Mouse (Mus musculus): ENCODE measurements around the gene Plk5.

The Plk5 gene

DNA sequence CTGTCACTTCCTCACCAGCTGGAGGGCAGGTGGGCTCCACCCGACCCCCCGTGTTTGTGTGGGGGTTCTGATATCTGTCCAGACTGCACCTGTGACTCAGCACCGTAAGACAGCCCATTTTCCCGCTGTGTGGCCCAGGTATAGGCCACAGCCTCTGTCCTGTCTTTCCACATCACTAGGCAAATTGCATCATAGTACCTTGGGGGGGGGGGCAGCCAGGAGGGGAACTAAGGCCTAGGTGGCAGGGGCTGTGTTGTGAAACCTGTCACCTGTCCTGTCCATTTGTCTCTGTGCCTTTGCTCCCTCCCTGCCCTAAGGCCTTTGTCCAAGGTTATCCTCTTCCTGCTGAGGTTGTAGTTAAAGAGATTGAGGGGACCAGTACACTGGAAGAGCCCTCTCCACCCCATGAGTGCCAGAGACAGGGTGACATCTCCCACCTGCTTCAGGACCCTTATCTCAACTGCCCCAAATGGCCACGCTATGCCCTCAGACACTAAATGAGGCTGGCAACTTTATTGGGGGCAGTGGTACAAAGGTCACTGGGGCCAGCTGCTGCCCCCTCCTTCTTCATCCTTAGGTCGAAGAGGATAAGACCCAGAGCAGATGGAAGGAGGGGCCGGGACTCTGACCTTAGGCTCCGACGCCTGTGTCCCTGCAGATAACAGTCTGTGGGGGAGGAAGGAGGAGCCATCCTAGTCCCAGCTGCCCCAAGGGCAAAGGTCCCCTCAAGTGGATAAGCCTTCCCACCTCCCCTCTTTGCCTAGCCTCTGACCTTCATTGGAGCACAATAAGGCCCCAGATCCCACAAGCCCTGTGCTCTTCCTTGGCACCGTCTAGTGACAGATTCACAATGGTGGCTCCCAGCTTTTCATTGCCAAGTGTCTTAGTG lies 24.4 kb upstream of the Plk5 start:
- DNase-seq = peak; percentile 79

DNA sequence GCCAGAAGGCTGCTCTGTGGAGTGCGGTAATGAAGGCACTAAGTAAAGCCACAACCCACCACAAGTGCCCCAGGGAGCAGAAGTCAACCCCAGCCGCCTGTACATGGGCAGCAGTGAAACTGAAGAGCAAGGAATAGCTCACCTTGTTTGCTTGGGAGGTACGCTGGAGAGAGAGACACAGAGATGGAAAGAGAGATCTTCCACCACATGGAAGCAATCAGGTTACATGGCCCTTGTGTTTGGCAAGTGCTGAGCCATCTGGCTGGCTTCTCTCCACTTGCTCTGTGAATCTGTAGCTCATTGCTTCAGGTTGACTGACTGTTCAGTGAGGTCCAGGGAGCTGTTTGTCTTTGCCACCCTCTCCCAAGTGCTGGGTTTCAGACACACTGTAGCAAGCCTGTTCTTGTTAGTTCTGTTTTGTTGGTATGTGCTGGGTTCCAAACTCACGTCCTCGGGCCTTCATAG lies 23.7 kb upstream of the Plk5 start:
- peak; percentile 81 for DNase-seq

DNA sequence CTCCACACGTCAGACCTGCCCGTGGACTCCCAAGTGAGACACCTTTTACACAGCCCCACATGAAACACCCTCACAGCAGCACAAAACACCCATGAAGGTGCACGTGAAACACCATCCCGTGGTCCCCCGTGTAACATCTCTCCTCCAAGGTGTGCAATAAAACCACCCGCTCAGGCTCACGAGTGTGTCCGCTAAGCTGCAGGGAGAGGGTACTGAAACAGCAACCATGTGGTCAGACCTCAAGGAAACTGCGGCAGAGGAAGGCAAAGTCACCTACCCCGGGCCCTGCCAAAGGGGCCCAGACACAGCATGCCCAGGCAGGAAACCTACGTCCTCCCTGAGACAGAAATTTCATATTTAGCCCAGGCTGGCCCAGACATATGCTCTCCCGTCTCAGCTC lies 20.0 kb upstream of the Plk5 start:
- DNase-seq = no peak

DNA sequence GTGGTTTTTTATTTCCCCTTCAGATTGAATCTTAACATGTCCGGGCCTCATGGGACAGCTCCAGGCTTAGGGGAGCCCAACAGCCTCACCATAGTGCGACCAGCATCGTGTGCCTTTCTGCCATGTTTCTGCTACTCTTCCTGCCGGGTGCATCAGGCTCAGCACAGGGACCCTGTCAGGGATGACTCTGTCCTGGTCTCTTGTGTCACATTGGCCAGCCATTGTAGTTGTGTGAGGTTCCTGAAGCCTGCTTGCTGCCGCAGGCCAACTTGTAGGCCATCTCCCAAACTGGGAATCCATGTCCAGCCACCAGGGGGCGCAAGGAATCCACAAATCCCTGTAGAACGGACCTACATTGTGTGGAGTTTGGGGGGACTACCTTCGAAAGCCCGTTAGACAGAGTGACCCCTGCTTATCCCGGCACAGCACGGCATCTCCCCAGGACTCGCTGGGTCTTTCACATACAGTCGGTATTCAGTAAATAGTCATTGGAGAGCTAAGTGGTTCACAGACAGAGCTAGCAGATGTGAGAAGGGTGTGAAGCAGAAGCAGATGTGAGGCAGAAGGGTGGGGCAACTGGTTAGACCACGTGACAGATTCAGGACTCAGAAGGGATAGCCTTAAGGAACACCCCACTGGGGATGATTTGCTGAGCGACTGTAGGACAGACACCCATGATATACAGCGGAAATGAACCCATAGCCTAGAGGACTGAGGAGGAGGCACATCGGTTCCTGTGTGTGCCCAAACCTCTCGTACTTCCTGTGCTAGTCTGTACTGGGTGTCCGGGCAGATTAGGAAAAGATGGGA lies 16.1 kb upstream of the Plk5 start:
- peak; percentile 81 for DNase-seq

DNA sequence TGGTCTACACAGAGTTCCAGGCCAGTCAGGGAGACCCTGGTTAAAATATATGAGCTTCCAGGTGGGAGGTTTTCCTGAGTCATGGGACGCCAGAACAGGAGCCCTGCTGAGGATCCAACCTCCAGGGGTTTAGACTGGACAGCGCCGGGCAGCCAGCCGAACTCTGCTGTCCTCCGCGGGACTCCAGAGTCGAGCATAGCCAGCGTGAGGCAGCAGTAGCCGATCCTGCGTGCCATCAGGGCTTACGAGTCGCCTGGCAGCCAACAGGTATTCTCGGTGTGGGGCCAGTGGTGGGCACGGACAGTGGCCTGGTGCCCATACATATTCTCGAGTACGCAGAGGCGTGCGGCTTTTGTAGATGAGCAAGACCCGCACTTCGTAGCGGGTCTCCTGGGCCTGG lies 15.2 kb upstream of the Plk5 start:
- no peak for DNase-seq

DNA sequence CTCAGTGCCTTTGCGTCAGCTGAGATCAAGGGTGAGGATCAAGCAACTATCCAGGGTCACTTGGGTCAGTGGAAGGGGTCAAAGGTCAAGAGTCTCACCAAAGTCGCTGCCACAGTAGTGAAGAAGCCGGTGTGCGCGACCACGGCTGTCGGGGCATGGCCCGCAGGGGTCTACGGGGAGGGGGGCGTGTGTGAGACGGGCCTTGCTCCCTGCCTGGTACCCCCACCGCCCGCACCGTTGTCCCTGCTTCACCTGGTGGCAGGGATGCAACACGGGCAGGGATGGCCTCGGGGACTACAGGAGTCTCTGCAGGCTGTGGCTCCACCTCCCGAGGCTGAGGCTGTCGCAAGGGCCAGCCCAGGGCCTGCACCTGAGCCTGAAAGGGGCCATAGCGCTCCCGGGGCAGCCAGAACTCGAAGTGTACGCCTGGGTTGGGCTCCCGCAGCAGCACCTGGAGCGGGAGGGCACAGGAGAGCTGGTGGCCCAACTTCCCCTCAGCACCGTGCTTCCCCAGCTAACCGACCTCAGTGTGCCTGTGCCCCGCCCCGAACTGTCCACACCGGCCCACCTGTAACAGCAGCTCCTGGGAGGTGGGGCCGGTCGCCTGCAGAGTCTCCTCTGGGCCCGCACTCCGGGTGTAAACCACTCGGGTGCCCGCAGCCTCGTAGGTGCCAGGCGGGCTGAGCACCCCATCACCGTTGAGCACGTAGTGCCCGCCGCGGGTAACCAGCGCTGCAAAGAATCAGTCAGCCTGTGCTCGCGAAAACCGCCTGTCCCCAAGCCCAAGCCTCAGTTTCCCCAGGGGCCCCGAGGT lies 14.6 kb upstream of the Plk5 start:
- DNase-seq = no peak

DNA sequence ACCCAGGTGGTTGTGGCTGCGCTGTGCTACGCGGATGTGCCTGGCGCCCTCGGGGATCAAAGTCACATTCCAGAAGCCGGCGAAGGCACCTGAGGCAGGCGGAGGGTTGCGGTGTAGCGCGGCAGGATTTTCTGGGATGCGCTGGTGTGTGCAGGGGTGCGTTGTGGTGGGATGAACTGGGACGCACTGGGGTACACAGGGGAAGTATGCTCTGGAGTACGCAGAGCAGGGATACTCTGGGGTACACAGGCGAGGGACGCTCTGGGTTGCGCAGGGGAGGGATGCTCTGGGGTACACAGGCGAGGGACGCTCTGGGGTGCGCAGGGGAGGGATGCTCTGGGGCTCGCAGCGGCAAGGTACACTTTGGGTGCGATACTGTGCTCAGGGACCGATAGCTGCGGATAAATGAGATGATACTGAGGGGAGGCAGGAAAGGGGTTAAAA lies 13.9 kb upstream of the Plk5 start:
- DNase-seq = no peak

DNA sequence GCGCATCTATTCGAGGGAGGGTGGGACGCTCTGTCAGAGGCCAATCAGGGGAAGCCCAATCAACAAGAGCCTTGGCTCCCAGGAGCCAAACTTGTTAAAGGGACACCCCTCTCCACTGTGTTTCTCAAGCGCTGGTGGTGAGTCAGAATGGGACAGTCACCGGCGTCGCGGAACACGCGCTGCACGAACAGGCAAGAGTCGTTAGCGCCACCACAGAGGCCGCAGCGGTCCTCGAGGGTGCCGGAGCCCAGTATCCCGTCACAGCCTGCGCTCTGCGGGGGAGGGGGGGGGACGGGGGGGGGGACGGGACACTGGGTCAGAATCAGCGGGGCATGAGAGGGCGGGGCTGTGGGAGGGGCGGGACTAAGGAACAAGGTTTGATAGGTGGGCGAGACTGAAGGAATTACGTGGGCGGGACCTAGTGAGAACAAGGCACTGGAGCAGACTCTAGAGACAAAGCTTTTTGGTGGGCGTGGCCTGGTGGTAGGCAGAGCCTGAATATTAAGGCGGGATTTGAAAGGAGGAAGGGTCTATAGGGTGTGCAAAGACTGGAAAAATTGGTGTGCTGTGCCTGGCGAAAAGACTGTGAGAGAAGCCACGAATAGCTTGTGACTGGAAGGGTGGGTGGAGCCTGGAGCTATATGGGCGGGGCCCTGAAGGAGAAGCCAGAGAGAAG lies 13.4 kb upstream of the Plk5 start:
- DNase-seq = no peak

DNA sequence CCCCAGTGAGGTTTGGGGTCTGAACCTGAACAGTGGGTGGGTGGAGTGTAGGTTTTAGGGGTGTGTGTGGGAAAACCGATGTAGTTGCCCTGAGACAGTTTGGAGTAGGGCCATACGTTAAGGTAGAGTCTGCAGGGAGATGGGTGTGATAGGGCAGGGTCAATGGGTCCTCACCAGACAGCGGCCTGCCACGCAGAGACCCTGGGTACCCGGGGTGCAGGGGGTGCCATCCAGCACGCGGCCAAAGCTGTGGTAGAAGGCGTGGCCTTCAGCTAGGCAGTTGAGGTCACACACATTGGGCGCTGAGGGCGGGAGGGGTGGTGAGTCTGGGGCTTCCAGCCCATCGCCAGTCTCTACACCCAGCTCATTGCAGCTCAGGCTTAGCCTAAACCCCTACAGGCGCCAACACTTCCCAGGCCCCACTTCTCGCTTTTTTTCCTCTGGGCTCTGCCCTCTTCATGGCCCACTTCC lies 12.8 kb upstream of the Plk5 start:
- no peak for DNase-seq

DNA sequence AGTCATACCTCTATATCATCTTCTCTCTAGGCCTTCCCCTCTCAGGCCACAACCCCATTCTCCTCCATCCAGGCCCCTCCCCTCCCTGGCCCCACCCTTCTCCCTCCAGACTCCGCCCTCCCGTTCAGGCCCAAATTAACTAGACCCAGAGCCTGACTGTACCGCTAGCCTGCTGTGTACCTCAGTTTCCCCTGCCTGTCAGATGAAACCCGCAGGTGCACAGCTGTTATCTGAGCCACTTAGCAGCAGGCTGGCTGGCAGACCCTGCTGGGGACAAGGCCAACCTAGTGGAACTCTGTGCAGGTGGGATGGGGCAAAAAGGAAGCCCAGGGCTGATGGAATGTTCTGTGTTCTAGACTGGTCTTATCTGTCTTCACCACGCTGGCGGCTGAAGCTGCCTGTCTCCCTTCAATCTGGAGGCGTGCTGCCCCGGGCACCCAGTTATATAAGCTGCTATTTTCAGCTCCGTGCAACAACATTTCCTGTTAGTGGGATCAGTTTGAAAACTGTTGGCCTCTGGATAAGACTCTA lies 12.1 kb upstream of the Plk5 start:
- DNase-seq = peak; percentile 19

DNA sequence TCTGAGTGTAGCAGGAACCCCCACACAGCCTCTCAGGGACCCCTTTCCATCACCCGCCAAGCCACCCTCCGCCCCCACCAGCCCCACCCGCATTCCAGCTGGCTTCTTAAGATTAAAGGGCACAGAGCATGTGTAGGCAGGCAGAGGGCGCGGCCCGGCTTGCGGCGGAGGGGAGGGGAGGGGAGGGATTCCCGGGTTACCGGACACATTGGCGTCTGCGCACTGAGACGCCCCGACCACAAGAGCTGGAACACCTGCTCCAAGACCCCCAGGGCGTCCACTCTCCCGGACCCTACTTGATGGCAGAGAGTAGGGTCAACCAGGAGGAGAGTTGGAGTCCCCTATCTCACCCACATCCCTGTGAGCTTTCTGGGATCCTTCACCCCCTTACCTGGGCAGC lies 11.1 kb upstream of the Plk5 start:
- DNase-seq = peak; percentile 24

DNA sequence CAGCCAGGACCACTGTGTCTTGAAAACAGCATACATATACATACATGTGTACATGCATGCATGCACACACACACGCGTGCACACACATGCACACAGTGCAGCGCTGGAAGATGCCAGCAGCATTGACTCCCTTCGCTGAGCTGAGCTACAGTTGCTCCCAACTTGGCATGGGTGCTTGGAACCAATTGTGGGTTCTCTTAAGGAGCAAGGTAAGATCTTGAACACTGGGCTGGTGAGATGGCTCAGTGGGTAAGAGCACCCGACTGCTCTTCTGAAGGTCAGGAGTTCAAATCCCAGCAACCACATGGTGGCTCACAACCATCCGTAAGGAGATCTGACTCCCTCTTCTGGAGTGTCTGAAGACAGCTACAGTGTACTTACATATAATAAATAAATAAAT lies 10.3 kb upstream of the Plk5 start:
- DNase-seq = peak; percentile 20

DNA sequence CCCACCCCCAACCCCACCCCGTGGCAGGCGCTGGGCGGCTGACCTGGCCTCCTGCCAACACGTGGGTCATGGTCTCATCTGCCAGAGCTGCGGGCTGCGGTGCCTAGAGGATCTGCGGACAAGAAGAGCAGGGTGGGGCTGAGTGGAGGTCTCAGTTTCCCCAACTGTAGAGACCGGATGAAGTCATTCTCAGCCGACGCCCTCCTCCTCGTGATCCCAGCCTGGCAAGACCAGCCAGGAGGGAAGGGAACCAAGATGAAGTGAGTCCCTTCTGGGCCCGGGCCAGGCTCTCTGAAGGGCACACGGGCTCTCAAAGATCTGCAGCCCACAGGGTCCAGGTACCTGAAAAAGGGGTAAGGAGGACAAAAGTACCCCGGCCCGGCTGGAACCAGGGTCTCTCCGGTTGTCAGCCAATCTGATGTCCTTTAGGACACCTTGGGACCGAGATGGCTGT lies 8.7 kb upstream of the Plk5 start:
- peak; percentile 45 for DNase-seq

DNA sequence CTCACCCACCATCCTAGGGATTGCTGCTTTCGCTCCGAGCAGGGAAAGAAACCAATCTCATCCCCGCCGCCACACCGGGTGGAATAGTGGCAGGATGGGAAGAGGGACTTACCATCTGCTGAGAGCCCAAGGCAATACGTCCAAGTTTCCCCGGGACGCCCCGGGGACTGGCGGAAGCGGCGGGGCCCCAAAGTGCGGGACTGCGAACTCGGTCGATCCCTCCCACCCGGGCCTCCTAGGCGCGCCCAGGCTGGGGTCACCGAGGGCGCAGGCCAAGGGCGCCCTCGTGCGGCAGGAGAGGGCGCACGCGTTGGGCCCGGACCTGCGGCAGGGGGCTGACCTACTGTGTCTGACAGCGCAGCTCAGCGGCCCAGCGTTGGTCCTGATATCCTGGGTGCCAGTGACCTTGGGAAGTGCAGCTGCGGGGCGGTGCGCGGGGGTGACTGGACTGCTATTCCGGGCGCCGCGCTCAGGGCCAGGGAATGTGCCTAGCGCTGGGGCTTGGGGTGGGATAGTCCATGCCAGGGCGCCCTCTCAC lies 7.9 kb upstream of the Plk5 start, which contains the start of gene Adamtsl5:
Adamtsl5 (minus strand) TSS at position 169 of the 538 bp plus-strand sequence.
- DNase-seq = peak; percentile 64

DNA sequence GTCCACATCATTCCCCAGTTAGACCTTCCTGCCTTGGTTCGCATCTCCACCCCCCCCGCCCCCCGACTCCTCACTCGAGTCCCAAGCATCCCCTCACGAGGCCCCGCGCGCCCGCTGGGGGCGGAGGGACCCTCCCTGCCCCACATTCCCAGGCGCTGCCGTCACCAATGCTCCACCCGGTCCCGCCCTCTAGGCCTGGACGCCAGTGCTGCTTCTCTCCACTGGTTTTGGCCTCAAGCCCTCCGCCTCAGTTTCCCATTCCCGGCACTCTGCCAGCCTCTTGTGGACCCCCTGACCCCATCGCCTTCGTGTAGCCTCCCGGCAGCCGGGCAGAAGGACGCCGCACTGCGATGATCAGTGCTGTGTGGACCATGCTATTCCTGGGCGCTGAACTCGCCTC lies 7.3 kb upstream of the Plk5 start:
- DNase-seq = peak; percentile 66

DNA sequence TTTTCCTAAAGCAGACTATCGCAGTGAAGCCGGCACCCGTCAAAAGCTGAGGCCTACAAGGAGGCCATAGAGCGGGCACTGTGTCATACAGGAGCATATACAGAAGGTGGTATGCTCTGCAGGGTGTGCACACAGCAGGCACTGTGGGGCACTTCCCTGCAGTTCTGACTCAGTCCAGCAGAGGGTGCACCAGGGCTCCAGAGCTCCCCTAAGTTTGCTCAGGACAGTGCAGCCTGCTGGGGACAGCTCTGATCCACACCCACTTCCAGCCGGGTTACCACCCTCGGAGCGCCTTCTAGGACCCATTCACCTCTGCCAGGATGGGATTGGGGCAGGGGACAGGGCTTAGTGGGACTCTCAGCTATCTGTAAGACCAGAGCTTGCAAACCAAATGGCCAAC lies 6.0 kb upstream of the Plk5 start:
- peak; percentile 78 for DNase-seq

DNA sequence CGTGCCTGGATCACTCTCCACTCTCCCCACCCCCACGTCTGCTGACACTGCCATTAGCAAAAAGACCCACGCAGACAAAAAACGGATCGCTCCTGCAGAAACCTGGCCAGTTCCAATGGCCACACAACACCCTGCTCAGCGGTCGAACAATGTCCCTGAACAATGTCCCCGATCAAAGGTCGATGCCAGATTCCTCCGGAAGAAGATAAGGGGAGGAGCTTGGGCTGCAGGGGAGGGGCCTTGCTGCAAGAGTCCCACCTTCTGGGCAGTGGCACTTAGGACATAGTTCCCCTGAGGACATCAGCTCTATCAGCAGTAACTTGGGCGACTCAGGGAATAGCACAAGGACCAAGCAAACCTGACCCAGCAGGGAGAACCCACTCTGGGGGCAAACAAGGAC lies 4.4 kb upstream of the Plk5 start:
- peak; percentile 42 for DNase-seq

DNA sequence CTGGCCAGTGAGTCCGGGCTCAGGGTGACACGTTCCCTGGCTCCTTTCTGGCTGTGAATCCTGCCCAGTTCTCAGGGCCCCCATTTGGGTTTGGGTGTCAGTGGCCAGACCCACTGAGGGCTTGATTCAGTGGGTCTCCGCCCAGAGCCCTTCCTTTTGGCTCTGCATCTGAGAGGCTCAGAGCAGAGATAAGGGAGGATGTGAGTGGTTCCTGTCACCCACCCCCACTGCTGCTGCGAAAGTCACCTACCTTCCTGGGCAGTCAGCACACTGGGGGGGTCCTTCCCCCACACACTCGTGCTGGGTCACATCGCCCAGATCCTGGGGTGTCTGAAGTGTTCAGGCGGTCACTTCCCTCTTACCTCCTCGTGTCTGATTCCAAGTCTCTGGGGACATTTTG lies 3.5 kb upstream of the Plk5 start:
- DNase-seq = no peak

DNA sequence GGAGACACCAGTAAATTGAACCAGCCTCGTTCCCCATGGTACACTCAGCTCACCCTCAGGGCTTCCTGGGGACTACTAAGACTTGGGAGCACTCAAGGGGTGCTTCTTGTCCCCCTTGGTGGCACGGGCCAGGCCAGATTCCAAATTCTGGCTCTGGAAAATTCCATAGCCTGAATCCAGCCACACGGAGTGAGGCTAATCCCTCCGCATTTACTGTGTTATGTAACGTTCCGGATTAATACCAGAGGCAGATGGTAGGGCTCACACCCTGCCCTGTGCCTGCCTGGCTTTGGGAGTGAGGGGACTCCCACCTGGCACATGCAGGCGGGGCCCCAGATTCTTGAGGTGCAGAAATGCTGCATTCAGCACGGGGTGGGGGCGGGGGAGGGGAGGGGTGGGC lies 828 bp upstream of the Plk5 start:
- DNase-seq = peak; percentile 88

DNA sequence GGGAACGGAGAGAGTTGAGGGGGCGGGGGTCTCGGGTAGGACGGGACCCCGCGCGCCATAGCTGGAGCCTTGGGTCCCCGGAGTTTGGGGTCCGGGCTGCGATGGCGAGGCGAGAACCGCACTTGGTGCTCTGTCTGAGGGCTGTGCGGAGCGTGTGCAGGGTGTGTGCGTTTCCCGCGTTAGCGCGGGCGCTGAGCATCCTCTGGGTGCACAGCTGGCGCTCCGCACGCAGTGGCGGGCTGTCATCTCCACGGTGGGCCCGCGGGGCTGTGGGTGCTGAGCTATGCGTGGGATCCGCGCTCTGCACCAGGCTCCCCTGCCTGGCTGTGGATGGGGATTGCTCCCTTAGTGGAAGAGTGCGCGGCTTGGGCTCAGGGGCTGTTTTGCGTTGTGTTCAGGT lies 478 bp downstream of the Plk5 start:
- no peak for DNase-seq

DNA sequence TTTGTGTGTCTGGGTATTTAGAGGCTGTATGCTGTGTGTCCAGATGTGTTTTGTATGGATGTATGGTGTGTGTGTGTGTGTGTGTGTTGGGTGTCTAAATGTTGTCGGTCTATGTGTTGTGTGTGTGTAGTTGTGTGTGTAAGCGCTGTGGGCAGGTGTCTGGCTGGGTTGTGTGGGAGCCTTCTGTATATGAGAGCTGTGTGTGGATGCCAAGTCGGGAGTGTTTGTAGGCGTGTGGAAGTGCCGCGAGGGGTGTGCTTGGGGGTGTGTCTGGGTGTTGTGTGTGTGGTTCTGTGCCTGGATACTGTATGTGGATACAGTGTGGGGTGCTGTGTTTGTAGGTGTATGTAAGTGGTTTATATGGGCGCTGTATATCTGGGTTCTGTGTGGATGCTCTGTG lies 1.1 kb downstream of the Plk5 start:
- peak; percentile 67 for DNase-seq

Data from cerebellum, adult 11-12 months (tissue).